Mouse (Mus musculus) left cerebral cortex, postnatal 14 days (tissue): ENCODE data around the gene Pde10a. TPM values are rescaled to one million over a fixed set of nuclear protein-coding genes. Genes with fewer than 3 reads are reported as not detected.
A peak's percentile ranks its signal among the peaks of the same experiment; 100 is the strongest.

Experiments
- DNase-seq, 2 experiments: peaks; one replicate each; pipeline ENCODE4 v3.0.0; 2021 to 2022; ENCODE audit warnings: low spot score in 2 of 2, mixed read lengths in 1 of 2
- intact Hi-C: fragments of 180-260 bp; cut with DNase I; formaldehyde crosslinking; loops from one replicate; pipeline ENCODE4 v1.15.1; 2025
- total RNA-seq, 2 experiments: library from RNA; stranded (reverse); gene quantifications; 2 replicates each; pipeline ENCODE4 v1.2.3; 2021

Gene Pde10a
- total RNA-seq, 2 experiments from 2014 or later: 54.4 to 81.4 TPM

DNA sequence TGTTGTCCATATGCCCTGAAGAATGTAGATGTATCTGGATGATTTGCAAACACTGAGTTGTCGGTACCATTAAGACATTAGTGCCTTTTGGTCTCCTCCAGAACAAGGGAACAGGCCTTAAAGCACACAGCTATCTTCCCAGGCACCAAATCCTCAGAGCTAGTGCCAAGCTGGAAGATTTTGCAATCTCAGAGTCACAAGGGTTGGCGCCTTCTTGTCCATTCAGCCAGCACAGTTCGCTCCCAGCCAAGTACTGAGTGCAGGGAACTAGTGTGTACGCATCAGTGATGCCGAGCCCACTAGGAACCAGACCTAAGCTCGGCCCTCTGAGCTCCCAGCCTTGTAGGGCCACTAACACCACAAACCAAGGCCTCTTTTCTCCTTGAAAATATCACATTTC lies 440.0 kb downstream of the Pde10a start:
- intact Hi-C loops: no loop called here
- no peak for DNase-seq

DNA sequence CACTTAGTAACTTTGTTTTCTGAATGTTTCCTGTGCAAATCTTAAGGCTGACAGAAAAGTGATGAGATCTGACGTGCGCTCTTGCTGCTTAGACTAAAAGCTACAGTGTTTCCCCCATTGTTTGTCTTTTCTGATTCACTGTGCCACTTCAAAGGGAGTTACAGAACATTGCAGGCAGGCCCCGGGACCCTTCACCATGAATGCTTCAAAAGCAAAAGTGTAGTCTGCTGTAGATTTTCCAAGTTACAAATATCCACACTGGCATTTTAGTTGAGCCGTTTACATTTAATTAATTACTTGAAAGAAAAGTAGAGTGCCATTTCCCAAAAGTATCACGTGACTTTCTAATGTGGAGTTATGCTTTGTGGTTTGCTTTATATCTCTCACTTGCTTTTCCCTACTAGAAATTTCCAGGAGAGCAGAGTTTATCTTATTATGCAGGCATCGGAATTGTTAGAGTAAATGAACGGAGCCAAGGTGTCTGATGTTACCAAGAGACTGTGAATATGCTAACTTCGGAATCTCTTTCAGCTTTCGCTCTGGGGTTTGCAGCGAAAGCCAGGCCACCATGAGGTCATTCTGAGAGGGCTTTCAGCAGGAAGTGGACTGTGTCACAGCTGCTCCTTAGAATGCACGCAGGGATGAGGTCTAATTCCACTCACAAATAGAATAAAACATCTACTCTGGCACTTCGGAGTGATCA lies 447.1 kb downstream of the Pde10a start:
- DNase-seq: no peak

DNA sequence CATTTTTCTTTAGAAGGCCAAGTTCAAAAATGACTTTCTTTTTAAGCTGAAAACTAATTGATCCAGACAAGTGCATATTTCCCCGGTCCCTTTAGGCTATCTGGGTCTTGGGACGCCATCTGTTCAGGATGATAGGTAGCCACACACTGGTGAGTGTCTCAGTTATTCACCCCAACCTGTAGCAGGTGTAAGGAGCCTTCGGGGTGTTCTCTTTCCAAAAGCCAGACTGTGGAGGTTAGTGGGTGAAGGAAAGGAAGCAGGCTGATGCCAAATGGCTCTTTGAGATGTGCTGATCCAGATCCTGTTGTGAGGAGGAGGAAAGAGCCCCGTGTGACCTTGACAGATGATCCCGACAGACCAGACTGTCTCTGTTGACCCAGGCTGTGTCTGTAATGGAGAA lies 448.2 kb downstream of the Pde10a start:
- intact Hi-C loops: no loop called here
- no peak for DNase-seq

More for the DNA sequence above, 447.1 kb downstream of the Pde10a start:
- intact Hi-C loops: no loop called here

DNA sequence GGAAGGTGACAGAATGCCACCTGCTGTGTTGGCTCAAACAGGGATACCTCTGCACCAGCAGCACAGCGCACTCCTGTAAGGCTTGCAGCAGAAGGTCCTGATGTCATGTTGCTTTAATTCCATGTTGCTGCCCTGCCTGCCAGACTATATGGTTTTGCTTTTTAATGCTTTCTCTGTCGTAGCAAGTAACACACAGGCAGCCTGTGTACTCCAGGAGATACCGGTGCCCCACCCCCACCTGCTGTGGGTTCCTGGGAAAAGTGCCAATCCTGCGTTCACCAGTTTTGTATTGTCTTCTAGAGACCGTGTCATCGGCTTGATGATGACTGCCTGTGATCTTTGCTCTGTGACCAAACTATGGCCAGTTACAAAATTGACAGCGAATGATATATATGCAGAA lies 449.3 kb downstream of the Pde10a start:
- no peak for DNase-seq
- intact Hi-C loops: no loop called here

DNA sequence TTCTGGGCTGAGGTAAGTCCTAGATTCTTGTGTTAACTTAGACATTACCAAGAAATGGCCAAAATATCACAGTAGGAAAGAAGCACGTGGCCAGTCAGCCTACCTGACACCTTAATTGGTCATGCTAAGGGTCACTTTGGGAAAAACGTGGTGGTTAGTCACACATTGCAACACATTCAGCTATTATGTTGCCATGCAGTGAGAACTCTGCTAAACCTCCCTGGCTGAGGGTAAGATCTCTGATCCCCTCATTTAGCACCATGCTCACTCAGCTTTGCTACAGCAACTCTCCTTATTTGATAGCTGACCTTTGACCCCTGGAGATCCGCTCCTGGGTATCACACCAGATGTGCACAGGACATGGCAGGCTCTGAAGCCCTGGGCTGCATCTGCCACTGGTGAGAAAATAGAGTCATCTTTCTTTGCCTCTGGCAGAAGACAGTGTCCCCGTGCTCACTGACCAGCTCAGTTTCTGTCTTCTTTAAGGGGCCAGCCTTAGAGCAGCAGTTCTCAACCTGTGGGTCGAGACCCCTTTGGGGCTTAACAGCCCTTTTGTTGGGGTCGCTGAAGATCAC lies 449.7 kb downstream of the Pde10a start:
- intact Hi-C loops: no loop called here
- no peak for DNase-seq

DNA sequence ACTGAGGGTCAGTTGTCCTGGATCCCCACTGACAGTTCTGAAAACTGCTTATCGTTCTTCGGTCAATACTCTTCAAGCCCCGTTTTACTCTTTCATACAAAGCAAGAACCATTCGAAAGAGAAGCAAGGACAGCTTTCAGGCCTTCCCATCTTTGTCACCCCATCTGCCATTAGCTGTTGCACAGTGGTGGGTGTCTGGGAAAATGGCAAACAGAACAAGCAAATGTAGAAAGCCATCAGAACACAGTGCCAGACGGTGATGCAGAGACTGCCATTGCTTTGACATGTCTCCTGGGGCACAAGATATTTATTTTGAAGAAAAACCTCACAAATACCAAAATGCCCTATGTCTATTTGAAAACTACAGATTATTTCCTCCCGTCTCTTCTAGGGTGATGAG lies 451.6 kb downstream of the Pde10a start:
- intact Hi-C loops: no loop called here
- DNase-seq: no peak

DNA sequence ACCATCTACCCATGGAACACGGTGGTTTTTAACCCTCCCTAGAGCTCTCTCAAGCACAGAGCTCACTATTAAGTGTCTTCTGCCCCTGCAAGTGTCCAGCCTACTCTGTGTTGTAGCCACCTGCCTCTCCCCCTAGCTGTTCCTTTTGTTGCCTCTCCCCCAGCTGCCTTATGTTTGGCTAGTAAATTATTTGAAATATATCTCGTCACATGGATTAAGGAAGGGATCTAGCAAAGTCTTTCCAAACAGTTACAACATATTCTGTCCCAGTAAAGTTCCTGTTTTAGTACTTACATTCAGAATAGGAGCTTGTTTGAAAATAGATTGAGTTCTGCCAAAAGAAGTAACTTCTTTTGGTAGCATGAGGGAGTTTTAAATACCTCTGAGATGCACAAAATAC lies 452.1 kb downstream of the Pde10a start:
- no peak for DNase-seq
- intact Hi-C loops: no loop called here

DNA sequence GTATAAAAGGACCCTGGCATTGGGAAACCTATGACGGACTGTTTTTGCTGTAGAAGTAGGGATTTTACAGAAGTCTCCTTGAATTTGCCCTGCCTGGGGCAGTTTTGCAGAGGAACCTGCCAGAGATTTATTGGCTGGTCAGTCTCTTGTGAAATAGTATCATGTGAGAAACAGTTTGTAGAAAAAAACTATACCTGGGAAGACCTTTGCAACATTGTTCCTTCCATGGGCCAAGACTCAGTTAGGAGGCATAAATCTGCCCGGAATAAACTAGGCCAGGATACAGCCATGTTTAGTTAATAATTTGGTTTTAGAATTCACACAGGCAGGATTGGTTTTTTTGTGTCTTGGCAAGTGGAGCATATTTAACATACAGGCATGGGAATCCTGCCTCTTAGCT lies 458.4 kb downstream of the Pde10a start:
- intact Hi-C loops: no loop called here

DNA sequence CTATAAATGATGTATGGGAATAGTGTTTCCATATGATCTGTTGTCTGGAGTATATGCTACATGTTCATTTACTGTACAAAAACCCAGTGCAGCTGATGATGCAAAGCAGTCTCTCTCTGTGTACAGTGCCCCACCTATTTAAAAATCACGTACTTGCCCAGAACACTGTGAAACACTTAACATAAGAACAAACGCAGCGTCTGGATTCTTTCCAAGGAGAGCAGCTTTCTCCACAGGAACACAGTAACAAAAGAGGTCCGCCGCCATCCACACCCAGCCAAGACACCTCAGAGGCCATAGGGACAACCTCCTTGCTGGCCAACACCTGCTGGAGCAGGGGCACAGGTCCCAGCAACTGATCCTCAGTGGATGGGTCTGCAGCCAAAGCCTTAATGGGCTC lies 460.5 kb downstream of the Pde10a start:
- intact Hi-C loops: no loop called here

More for the DNA sequence above, 458.4 kb downstream of the Pde10a start:
- no peak for DNase-seq

DNA sequence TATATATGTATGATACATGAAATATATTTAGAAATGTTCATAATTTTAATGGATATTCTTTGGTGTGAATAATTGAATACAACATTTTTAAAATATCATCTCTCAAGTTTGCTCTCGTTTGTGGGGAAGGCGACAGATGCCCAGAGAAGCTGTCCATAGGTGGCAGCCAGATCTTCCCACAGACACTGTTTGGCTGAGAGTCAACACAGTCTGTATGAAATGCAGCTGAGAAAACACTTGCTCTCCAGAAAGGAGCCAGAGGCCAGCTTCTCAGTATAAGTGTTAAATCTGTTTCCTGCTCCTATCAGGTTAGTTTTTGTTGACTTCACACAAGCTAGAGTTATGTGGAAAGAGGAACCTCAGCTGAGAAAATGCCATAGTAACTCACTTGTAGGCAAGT lies 461.4 kb downstream of the Pde10a start:
- intact Hi-C loops: no loop called here

More for the DNA sequence above, 460.5 kb downstream of the Pde10a start:
- peak in 1 of 2 experiments; percentile 76 for DNase-seq

DNA sequence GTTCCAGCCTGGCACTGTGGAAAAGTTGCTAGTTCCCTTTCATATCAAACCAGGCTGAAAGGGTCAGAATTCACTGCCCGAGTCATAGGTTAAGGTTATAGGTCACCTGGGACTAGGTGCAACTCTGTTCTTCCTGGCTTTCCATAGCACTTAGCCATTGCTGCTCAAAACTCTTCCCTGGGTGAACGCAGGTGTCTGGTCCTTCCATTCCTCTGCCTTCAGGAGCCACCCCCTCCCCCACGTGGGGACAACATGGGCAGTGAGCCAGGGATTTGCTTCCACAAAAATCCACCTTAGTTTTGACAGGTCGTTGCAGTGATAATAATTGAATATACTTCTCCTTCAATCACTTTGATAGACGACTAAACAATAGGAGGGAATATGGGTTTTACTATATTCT lies 462.2 kb downstream of the Pde10a start:
- intact Hi-C loops: no loop called here
- no peak for DNase-seq

More for the DNA sequence above, 461.4 kb downstream of the Pde10a start:
- DNase-seq: peak; percentile 55 to 72

DNA sequence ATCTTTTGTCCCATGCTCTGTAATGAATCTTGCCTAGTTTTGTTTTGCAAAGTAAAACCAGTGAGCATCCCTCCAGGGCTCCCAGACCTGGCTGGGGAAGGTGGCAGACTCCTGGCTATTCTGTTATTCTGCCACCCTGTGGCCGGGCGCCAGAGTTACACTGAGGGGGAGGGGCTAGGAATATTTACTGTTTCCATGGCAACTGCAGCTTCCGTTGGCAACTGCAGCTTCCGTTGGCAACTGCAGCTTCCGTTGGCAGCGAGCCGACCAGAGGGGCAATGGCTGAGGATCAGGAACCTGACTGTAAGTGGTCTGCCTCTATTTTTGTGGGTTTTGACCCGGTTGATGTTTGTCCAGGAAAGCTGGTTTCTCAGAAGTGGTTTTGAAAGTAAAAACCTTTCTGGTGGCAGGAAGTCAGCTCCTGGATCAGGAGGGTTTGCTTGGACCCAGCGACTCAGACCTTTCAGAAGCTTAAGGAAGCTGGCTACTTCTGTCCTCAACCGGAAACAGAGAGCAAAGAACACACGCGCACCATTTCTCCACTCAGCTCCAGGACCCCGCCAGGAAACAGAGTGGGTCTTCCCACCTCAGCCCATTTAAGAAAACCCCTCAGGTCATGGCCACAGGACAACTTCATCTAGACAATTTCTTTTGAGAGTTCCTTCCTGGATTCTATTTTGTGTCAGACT lies 463.1 kb downstream of the Pde10a start, which contains the start of gene 1700010I14Rik:
Gene 1700010I14Rik, plus strand, starts transcription at position 215 of the 689 bp plus-strand sequence.
- intact Hi-C loops: no loop called here

DNA sequence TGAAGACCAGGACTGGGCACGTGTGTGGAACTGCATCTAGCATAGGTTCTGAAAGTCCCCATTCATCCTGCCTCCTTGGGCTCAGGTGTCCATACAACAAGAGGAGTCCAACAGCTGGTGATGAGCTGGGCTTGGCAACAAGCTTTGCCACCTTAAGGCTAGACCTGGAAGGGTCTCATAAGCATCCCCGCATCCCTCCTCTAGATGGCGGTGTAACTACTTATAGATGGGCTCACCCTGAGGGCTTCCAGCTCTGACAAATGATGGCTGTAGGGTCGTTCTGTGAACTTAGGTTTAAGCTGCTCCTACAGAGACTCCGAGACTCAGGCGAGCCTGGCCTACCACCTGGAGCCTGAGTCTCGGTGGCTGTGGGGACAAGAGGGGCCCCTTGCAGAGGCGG lies 466.0 kb downstream of the Pde10a start:
- peak; percentile 50 to 57 for DNase-seq
- intact Hi-C loops: no loop called here

More for the DNA sequence above, 463.1 kb downstream of the Pde10a start, which contains the start of gene 1700010I14Rik:
- DNase-seq: peak; percentile 91 to 94

DNA sequence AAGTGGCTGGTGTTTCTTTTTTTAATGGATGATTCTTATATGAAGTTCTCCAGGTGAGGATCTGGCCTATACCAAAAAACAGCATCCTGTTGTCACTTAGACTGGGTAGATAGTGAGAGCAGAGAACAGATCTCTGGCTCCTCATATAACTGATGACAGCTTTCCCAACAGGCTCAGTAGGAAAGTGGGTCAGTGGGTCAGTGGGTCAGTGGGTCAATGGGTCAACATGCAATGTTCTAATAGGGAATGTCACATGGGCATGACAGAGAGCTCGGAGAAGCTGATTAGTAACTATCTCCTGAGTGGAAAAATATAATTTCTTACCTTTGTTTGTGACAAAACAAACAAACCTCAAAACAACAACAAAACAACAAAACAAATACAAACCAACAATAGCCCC lies 470.2 kb downstream of the Pde10a start:
- no peak for DNase-seq
- intact Hi-C loops: no loop called here

DNA sequence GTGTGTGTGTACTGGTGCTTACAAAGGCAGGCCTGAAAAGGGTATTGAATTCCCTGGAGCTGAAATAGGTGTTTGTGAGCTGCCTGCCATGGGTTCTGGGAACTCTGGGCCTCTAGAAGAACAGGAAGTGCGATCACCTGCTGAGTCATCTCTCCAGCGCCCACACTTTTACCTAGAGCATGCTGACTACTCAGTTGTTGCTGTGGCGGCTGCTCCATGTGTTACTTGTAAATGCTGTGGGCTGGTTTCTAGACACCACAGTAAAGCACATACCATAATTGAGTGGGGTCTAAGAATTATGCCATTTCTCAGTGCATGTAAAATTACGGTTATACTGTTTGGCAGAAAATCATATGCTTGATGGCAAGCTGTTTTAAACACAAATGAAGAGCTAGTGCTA lies 477.3 kb downstream of the Pde10a start:
- peak; percentile 37 to 54 for DNase-seq
- intact Hi-C loops: no loop called here

DNA sequence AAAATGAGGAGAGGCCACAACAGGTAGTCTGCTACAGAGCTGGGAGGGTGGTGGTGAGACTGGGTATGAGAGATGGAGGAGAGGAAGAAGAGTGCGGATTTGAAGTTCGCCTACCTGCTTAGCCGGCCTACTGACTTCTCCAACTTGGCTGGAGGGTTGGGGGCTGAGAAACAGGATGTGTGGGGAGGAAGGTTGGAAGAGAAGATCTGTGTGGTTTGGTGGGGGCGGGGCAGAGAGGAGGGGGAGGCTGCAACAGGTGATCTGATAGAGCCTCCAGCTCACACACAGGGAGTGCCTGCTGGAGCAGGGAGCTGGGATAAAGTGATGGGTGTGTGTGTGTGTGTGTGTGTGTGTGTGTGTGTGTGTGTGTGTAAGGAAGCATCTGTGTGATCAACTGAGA lies 479.3 kb downstream of the Pde10a start:
- intact Hi-C loops: no loop called here
- no peak for DNase-seq

DNA sequence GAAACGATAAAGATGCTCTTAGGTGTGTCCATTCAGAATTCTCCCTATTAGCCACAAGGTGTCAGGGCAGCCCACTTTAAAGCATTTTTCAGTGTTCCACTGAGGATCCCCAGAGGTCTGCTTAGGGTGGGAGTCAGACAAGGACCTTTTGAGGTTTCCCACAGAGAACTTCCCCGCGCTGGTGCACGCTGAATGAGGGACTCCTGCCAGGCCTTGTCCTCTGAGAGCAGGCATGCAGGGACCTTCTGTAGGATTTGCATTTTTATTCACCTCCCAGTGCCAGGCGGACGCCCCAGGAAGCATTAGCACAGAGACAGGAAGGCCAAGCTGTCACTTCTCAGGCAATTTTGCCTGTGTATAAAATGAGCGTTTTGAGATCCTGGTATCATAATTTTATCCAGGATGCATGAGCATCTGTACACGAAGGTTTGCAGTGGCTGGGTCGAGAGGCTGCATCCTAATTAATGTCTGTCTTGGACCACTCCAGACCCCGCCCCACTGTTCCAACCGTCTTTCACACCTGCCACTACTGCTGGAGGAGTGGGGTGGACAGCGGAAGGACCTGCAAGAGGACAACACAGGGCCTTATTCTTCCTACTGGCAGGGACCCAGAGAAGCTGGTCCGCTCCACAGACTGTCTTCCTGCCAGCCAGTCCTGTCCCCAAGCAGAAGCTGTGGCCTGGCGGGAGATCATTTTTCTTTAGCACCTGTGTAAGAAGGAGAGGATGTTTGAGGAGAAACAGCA lies 498.2 kb downstream of the Pde10a start:
- intact Hi-C loops: loop anchor here (10.0 kb wide), 1 partner anchor 1291 kb away; the partner anchor contains the start of gene Qk
- DNase-seq: peak; percentile 43 to 44

DNA sequence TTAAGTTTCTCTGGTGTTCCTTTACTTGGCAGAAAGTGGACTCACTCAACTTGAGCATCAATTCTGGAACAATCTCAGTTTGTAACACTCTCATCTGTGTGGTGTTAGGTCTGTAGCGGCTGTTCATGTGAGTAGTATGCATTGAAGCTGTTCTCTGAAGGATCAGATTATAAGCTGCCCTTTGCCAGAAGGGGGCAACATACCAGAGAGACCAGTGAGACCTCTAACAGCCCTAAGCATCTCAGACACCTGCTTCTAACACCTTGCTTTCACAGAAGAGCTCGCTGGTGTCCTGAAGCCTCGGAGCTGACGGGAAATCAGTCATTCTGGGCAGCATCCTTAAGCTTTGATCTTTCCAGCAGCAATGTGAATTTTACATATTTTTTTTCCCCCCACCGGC lies 505.0 kb downstream of the Pde10a start:
- intact Hi-C loops: loop anchor here (5.0 to 10.0 kb wide), 3 partner anchors 117 to 725 kb away; no protein-coding TSS in a partner anchor
- DNase-seq: no peak

DNA sequence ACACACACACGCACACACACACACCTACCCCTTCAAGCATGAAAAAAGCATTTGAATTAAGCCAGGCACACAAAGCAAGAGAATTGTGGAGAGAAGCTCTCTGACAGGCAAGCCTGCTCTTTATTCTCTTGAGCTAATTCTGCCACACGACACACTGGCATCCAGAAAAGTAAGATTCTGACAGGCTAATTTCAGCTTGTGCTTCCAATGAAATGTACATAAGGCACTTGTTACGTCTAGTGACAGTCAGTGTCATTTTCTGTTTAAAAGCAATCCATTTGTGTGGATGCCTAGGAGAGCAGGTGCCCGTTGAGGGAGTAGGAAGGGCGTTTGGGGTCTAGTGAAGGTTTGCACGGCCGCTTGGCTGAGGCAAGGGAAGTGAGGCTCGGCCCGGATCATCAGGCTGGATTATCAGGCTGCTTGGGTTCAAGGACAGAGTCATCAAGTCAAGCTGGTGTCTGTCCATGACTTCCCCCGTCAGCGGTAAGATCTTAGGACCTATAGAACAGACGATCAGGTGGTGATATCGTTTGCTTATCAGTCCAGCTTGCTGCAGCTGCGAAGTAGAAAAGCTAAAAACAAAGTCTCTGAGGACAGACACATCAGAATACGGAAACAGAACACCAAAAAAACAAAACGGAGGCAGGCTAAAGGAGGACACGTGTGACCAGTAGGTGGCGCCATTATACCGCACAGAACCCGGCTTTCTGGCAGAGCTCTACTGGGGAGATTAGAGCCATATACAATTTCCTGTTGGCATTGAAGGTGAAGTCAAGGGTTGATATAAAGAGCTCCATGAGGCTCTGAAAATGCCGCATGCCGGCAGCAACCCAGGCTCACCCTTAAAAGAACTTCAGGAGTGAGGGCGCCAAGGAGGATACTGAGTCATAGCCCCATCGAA lies 506.3 kb downstream of the Pde10a start:
- intact Hi-C loops: loop anchor here (5.0 to 10.0 kb wide), 3 partner anchors 116 to 723 kb away; no protein-coding TSS in a partner anchor
- peak; percentile 90 to 91 for DNase-seq
